Mouse (Mus musculus): ENCODE data around the gene Frmd4b.

- TF ChIP-seq POLR2A (IDR thresholded peaks at IDR 0.05; ENCODE audit: insufficient read depth, low read depth, low read length) (no peak), CTCF (IDR thresholded peaks at IDR 0.05) (no peak)
Measured at GRCm38 (mm10) chr6:97586606-97587005, 30.7 kb downstream of the Frmd4b start.
